Mouse (Mus musculus): ENCODE results near the gene Pou4f2. TPM values are rescaled to one million over a fixed set of nuclear protein-coding genes. Genes with fewer than 3 reads are reported as not detected.

Pou4f2 gene
- polyA plus RNA-seq, 1 experiment from 2014 or later = 0.08 TPM

- Histone ChIP-seq H3K4me2 (peak overlapping the region; percentile 76), H3K9me3 (no peaks in the 10 kb centered on the region), H3K36me3 (no peaks in the 10 kb centered on the region), H3K27me3 (peaks cover 89% of the 10 kb centered on the region), H3K4me1 (peaks cover 36% of the 10 kb centered on the region), H3K9ac (no peak overlapping the region), H3K4me3 (peak overlapping the region; percentile 47), H3K27ac (no peak overlapping the region)
- WGBS = under 1% methylated on average over 62 of the region's 62 CpGs
- no peak for ATAC-seq (ENCODE audit: insufficient number of reproducible peaks, insufficient read depth, low FRiP score, low TSS enrichment, low read depth)
These were observed 1.4 kb downstream of the Pou4f2 start for GRCm38 (mm10) chr8:78434823-78435623.

- Histone ChIP-seq H3K9me3 (no peaks in the 10 kb centered on the region), H3K4me2 (no peak overlapping the region; the same call in 1 of the 2 replicates), H3K27ac (no peak overlapping the region), H3K4me1 (peaks cover 36% of the 10 kb centered on the region), H3K27me3 (peaks cover 92% of the 10 kb centered on the region), H3K36me3 (no peaks in the 10 kb centered on the region), H3K4me3 (peak overlapping the region; percentile 47; the same call in 1 of the 2 replicates), H3K9ac (no peak overlapping the region)
- 2% methylated on average over 8 of the region's 8 CpGs for WGBS
- no peak for ATAC-seq (ENCODE audit: insufficient number of reproducible peaks, insufficient read depth, low FRiP score, low TSS enrichment, low read depth)
These were observed 2.1 kb downstream of the Pou4f2 start for GRCm38 (mm10) chr8:78434340-78434739.

GRCm38 (mm10) chr8:78433318-78433717, 3.1 kb downstream of the Pou4f2 start:
- no peaks in the 10 kb centered on the region for H3K9me3 ChIP-seq
- H3K4me1 ChIP-seq = peaks cover 36% of the 10 kb centered on the region
- no peak for ATAC-seq (ENCODE audit: insufficient number of reproducible peaks, insufficient read depth, low FRiP score, low TSS enrichment, low read depth)
- H3K9ac ChIP-seq = no peak overlapping the region
- H3K4me3 ChIP-seq = no peak overlapping the region
- no peak overlapping the region for H3K4me2 ChIP-seq
- H3K36me3 ChIP-seq = no peaks in the 10 kb centered on the region
- H3K27ac ChIP-seq = no peak overlapping the region
- H3K27me3 ChIP-seq = peaks cover 90% of the 10 kb centered on the region
- WGBS = 12% methylated on average over 5 of the region's 5 CpGs

GRCm38 (mm10) chr8:78432451-78432850, 4.0 kb downstream of the Pou4f2 start:
- no peak overlapping the region for H3K9ac ChIP-seq
- H3K27me3 ChIP-seq = peaks cover 90% of the 10 kb centered on the region
- ATAC-seq (ENCODE audit: insufficient number of reproducible peaks, insufficient read depth, low FRiP score, low TSS enrichment, low read depth) = no peak
- H3K9me3 ChIP-seq = no peaks in the 10 kb centered on the region
- no peak overlapping the region for H3K4me3 ChIP-seq
- no peak overlapping the region for H3K4me2 ChIP-seq
- peaks cover 30% of the 10 kb centered on the region for H3K4me1 ChIP-seq
- H3K36me3 ChIP-seq = no peaks in the 10 kb centered on the region
- 28% methylated on average over 1 of the region's 1 CpGs for WGBS
- H3K27ac ChIP-seq = no peak overlapping the region

GRCm38 (mm10) chr8:78431356-78431755, 5.1 kb downstream of the Pou4f2 start:
- H3K9ac ChIP-seq = no peak overlapping the region
- peaks cover 22% of the 10 kb centered on the region; the same call in 1 of the 2 replicates for H3K4me1 ChIP-seq
- H3K36me3 ChIP-seq = no peaks in the 10 kb centered on the region
- ATAC-seq (ENCODE audit: insufficient number of reproducible peaks, insufficient read depth, low FRiP score, low TSS enrichment, low read depth) = no peak
- 2% methylated on average over 4 of the region's 4 CpGs for WGBS
- H3K4me2 ChIP-seq = no peak overlapping the region
- H3K4me3 ChIP-seq = no peak overlapping the region
- H3K27me3 ChIP-seq = peaks cover 90% of the 10 kb centered on the region
- no peak overlapping the region for H3K27ac ChIP-seq
- H3K9me3 ChIP-seq = no peaks in the 10 kb centered on the region

- no peaks in the 10 kb centered on the region for H3K36me3 ChIP-seq
- H3K27ac ChIP-seq = no peak overlapping the region
- H3K27me3 ChIP-seq = peaks cover 92% of the 10 kb centered on the region
- H3K4me1 ChIP-seq = 0 out of 2 replicates have a peak, but pooled peaks cover 3% of the 10 kb centered on the region
- no peak overlapping the region for H3K4me3 ChIP-seq
- no peaks in the 10 kb centered on the region for H3K9me3 ChIP-seq
- H3K4me2 ChIP-seq = no peak overlapping the region
- ATAC-seq (ENCODE audit: insufficient number of reproducible peaks, insufficient read depth, low FRiP score, low TSS enrichment, low read depth) = no peak
- H3K9ac ChIP-seq = no peak overlapping the region
- WGBS = 2% methylated on average over 11 of the region's 11 CpGs
These were observed 8.3 kb downstream of the Pou4f2 start for GRCm38 (mm10) chr8:78428148-78428547.

GRCm38 (mm10) chr8:78427769-78428130, 8.7 kb downstream of the Pou4f2 start:
- Histone ChIP-seq H3K4me3 (no peak overlapping the region), H3K9ac (no peak overlapping the region), H3K9me3 (no peaks in the 10 kb centered on the region), H3K4me2 (no peak overlapping the region), H3K27ac (no peak overlapping the region), H3K27me3 (peaks cover 93% of the 10 kb centered on the region), H3K4me1 (0 out of 2 replicates have a peak, but pooled peaks cover 3% of the 10 kb centered on the region), H3K36me3 (no peaks in the 10 kb centered on the region)
- no peak for ATAC-seq (ENCODE audit: insufficient number of reproducible peaks, insufficient read depth, low FRiP score, low TSS enrichment, low read depth)
- 3% methylated on average over 8 of the region's 8 CpGs for WGBS

- WGBS = under 1% methylated on average over 32 of the region's 32 CpGs
- H3K27me3 ChIP-seq = peaks cover 92% of the 10 kb centered on the region
- H3K9ac ChIP-seq = no peak overlapping the region
- H3K36me3 ChIP-seq = no peaks in the 10 kb centered on the region
- no peak for ATAC-seq (ENCODE audit: insufficient number of reproducible peaks, insufficient read depth, low FRiP score, low TSS enrichment, low read depth)
- H3K4me1 ChIP-seq = 0 out of 2 replicates have a peak, but pooled peaks cover 3% of the 10 kb centered on the region
- H3K4me3 ChIP-seq = no peak overlapping the region
- H3K9me3 ChIP-seq = no peaks in the 10 kb centered on the region
- no peak overlapping the region; the same call in 1 of the 2 replicates for H3K4me2 ChIP-seq
- no peak overlapping the region for H3K27ac ChIP-seq
These were observed 9.3 kb downstream of the Pou4f2 start for GRCm38 (mm10) chr8:78426875-78427768.

- Histone ChIP-seq H3K4me1 (0 out of 2 replicates have a peak, but pooled peaks cover 3% of the 10 kb centered on the region), H3K4me2 (no peak overlapping the region; the same call in 1 of the 2 replicates), H3K36me3 (no peaks in the 10 kb centered on the region), H3K9ac (no peak overlapping the region), H3K27me3 (peaks cover 92% of the 10 kb centered on the region), H3K27ac (no peak overlapping the region), H3K9me3 (no peaks in the 10 kb centered on the region), H3K4me3 (no peak overlapping the region)
- under 1% methylated on average over 10 of the region's 10 CpGs for WGBS
- no peak for ATAC-seq (ENCODE audit: insufficient number of reproducible peaks, insufficient read depth, low FRiP score, low TSS enrichment, low read depth)
These were observed 10.0 kb downstream of the Pou4f2 start for GRCm38 (mm10) chr8:78426455-78426854.

GRCm38 (mm10) chr8:78423937-78424336, 12.5 kb downstream of the Pou4f2 start:
- Histone ChIP-seq H3K27ac (no peak overlapping the region), H3K4me3 (no peak overlapping the region), H3K4me1 (peaks cover 17% of the 10 kb centered on the region), H3K36me3 (no peaks in the 10 kb centered on the region), H3K9ac (no peak overlapping the region), H3K4me2 (no peak overlapping the region), H3K27me3 (peaks cover 96% of the 10 kb centered on the region), H3K9me3 (no peaks in the 10 kb centered on the region)
- no peak for ATAC-seq (ENCODE audit: insufficient number of reproducible peaks, insufficient read depth, low FRiP score, low TSS enrichment, low read depth)
- WGBS = 0% methylated on average over 1 of the region's 1 CpGs

GRCm38 (mm10) chr8:78420101-78420503, 16.3 kb downstream of the Pou4f2 start:
- Histone ChIP-seq H3K9ac (peak overlapping the region; percentile 44; the same call in 1 of the 2 replicates), H3K36me3 (no peaks in the 10 kb centered on the region), H3K4me1 (peaks cover 14% of the 10 kb centered on the region), H3K4me3 (peak overlapping the region; percentile 39), H3K9me3 (no peaks in the 10 kb centered on the region), H3K4me2 (peak overlapping the region; percentile 73), H3K27me3 (peaks cover 67% of the 10 kb centered on the region), H3K27ac (no peak overlapping the region)
- ATAC-seq (ENCODE audit: insufficient number of reproducible peaks, insufficient read depth, low FRiP score, low TSS enrichment, low read depth) = no peak
- under 1% methylated on average over 19 of the region's 19 CpGs for WGBS

Data from embryonic facial prominence, embryonic 13.5 days (tissue).